Mouse (Mus musculus): ENCODE measurements at regions not wholly inside any gene's neighbourhood (a gene's known extent, or its start where the extent isn't known, plus 50 kb on each side); places are given as distances from the start of the nearest gene placed in this dataset.

DNA sequence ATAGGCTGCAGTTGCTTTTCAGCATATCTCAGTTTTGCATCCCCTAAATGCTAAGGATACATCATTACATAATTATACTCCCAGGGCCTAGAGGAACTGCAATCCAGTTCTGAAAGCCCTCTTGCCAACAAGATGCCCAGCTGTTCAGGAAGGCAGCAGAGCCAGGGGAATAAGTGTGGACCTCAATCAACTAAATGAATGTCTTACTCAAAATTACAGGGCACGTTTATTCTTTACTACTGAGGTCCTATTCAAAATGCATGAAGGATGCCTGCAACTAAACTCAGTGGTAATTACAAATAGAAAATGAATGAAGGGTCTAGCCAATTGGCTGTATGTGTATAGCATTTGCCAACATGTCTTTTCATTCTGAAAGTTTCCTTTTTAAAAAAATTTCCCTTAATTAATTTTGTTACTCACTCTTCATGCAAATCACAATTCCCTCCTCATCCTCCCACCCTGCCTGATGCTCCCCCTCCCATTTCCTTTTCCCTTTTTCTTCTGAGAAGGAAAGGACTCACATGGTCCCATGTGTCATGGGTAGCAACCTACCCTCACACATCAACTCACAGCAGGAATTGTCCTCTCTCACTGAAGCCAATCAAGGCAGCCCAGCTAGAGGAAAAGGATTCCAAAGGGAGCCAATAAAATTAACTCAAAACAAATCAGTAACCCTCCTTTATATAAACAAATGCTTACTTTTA, 86.9 kb upstream of the Ins1 start:
- Histone ChIP-seq H3K4me1 (ENCODE audit: control insufficient read depth, insufficient read depth) (no peaks in the 10 kb centered on the region), H3K27me3 (ENCODE audit: control insufficient read depth, insufficient read depth, low read length) (no peaks in the 10 kb centered on the region), H3K36me3 (replicated peaks; ENCODE audit: control insufficient read depth, insufficient read depth, low read length) (no peaks in the 10 kb centered on the region), H3K9ac (replicated peaks; ENCODE audit: low read depth, low read length) (no peak overlapping the region), H3K4me3 (ENCODE audit: low read depth, low read length) (no peak overlapping the region), H3K4me2 (ENCODE audit: low read depth, low read length) (no peak overlapping the region), H3K27ac (ENCODE audit: low read depth) (no peak overlapping the region), H3K9me3 (replicated peaks; ENCODE audit: control insufficient read depth, low read length) (no peaks in the 10 kb centered on the region)
- whole genome bisulfite sequencing, result 76% methylated on average over 1 of the region's 1 CpGs
- ATAC-seq (ENCODE audit: insufficient read depth, low read depth), result no peak
- TF ChIP-seq EP300 (IDR thresholded peaks at IDR 0.05; ENCODE audit: low read depth) (no peak), CTCF (IDR thresholded peaks at IDR 0.05; ENCODE audit: low read depth) (no peak)
- no peak for DNase-seq (ENCODE audit: low spot score)

GRCm38 (mm10) chr19:52193813-52194212, 70.3 kb upstream of the Ins1 start:
- no peaks in the 10 kb centered on the region for H3K36me3 ChIP-seq (replicated peaks; ENCODE audit: control insufficient read depth, insufficient read depth, low read length)
- H3K27me3 ChIP-seq (ENCODE audit: control insufficient read depth, insufficient read depth, low read length), result no peaks in the 10 kb centered on the region
- H3K4me1 ChIP-seq (ENCODE audit: control insufficient read depth, insufficient read depth), result no peaks in the 10 kb centered on the region
- H3K27ac ChIP-seq (ENCODE audit: low read depth), result no peak overlapping the region
- DNase-seq (ENCODE audit: low spot score), result no peak
- ATAC-seq (ENCODE audit: insufficient read depth, low read depth), result no peak
- 71% methylated on average over 2 of the region's 2 CpGs for WGBS
- no peak overlapping the region for H3K4me3 ChIP-seq (ENCODE audit: low read depth, low read length)
- no peak overlapping the region for H3K4me2 ChIP-seq (ENCODE audit: low read depth, low read length)
- TF ChIP-seq CTCF (IDR thresholded peaks at IDR 0.05; ENCODE audit: low read depth) (peak; percentile 17; the same call in 1 of the 2 replicates), EP300 (IDR thresholded peaks at IDR 0.05; ENCODE audit: low read depth) (no peak)
- no peak overlapping the region for H3K9ac ChIP-seq (replicated peaks; ENCODE audit: low read depth, low read length)
- H3K9me3 ChIP-seq (replicated peaks; ENCODE audit: control insufficient read depth, low read length), result no peaks in the 10 kb centered on the region

DNA sequence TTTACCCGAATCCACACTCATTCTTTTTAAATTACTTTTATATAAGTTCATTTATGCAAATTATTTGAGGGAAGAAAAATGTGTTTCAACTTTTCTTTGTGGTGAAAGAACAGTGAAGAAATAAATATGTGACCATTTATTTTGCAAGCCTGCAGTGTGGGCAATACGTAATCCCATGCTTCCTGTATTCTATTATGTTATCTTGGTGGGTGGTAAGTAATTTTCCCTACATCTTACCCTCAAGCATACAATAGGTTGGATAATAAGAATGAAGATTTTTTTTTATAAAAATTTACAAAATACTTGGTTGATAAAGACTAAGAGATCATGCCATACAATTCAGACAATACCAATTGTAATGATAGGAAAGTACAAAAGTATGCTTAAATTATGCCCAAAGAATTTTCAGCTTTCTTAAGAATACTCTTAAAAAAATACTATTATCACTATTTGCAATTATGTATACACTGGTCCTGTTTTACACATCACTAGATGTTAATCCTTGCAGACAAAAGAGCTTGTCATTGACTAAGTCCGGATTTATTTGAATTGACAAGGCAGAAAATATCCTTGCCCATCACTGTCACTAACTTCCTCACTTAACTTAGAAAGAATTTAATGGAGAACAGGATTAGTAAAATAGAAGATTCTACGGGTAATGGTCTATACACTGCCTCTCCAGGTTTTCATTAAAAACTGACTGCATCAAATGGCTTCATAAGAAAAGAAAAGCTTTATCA, 64.4 kb upstream of the Ins1 start:
- 66% methylated on average over 4 of the region's 4 CpGs for WGBS
- no peak for ATAC-seq (ENCODE audit: insufficient read depth, low read depth)
- no peaks in the 10 kb centered on the region for H3K9me3 ChIP-seq (replicated peaks; ENCODE audit: control insufficient read depth, low read length)
- no peak overlapping the region for H3K9ac ChIP-seq (replicated peaks; ENCODE audit: low read depth, low read length)
- H3K4me1 ChIP-seq (ENCODE audit: control insufficient read depth, insufficient read depth), result no peaks in the 10 kb centered on the region
- no peak for DNase-seq (ENCODE audit: low spot score)
- H3K4me2 ChIP-seq (ENCODE audit: low read depth, low read length), result no peak overlapping the region
- no peaks in the 10 kb centered on the region for H3K36me3 ChIP-seq (replicated peaks; ENCODE audit: control insufficient read depth, insufficient read depth, low read length)
- no peak overlapping the region for H3K27ac ChIP-seq (ENCODE audit: low read depth)
- no peak overlapping the region for H3K4me3 ChIP-seq (ENCODE audit: low read depth, low read length)
- TF ChIP-seq EP300 (IDR thresholded peaks at IDR 0.05; ENCODE audit: low read depth), result no peak
- no peak for TF ChIP-seq CTCF (IDR thresholded peaks at IDR 0.05; ENCODE audit: low read depth)
- H3K27me3 ChIP-seq (ENCODE audit: control insufficient read depth, insufficient read depth, low read length), result no peaks in the 10 kb centered on the region

GRCm38 (mm10) chr19:52207725-52208124, 56.4 kb upstream of the Ins1 start:
- TF ChIP-seq CTCF (IDR thresholded peaks at IDR 0.05; ENCODE audit: low read depth) (no peak), EP300 (IDR thresholded peaks at IDR 0.05; ENCODE audit: low read depth) (no peak)
- Histone ChIP-seq H3K4me1 (ENCODE audit: control insufficient read depth, insufficient read depth) (no peaks in the 10 kb centered on the region), H3K4me2 (ENCODE audit: low read depth, low read length) (no peak overlapping the region), H3K9ac (replicated peaks; ENCODE audit: low read depth, low read length) (no peak overlapping the region), H3K9me3 (replicated peaks; ENCODE audit: control insufficient read depth, low read length) (no peaks in the 10 kb centered on the region), H3K4me3 (ENCODE audit: low read depth, low read length) (no peak overlapping the region), H3K36me3 (replicated peaks; ENCODE audit: control insufficient read depth, insufficient read depth, low read length) (no peaks in the 10 kb centered on the region), H3K27ac (ENCODE audit: low read depth) (no peak overlapping the region), H3K27me3 (ENCODE audit: control insufficient read depth, insufficient read depth, low read length) (no peaks in the 10 kb centered on the region)
- ATAC-seq (ENCODE audit: insufficient read depth, low read depth) (no peak), DNase-seq (ENCODE audit: low spot score) (no peak)
- WGBS, result 65% methylated on average over 2 of the region's 2 CpGs

Measured in heart, postnatal 0 days (tissue).